Mouse (Mus musculus) limb, embryonic 11.5 days (tissue): ENCODE results near the gene Krr1. TPM values are rescaled to one million over a fixed set of nuclear protein-coding genes. Genes with fewer than 3 reads are reported as not detected.

ENCODE experiments used
- ATAC-seq: fragments of 200-750 bp; cut with Nextera tagmentation; 2 replicates; pipeline ENCODE4 v1.8.0; 2017; ENCODE audit warnings: low read depth; ENCODE audit not compliant: insufficient number of reproducible peaks, low FRiP score, low TSS enrichment
- DNase-seq: peaks from one replicate; pipeline ENCODE4 v3.0.0-alpha.2; 2015; ENCODE audit warnings: low spot score
- H3K27ac ChIP-seq: fragments of 300-500 bp; sonication (generic); replicated peaks from 2 replicates; pipeline ENCODE4 v1.5.1; 2014; ENCODE audit warnings: low read depth, mild to moderate bottlenecking, low read length
- H3K27me3 ChIP-seq: fragments of 300-500 bp; sonication (generic); 2 replicates; pipeline ENCODE4 v1.6.1; 2014; ENCODE audit warnings: mild to moderate bottlenecking, low read length, mixed read lengths; ENCODE audit not compliant: control insufficient read depth, insufficient read depth
- H3K36me3 ChIP-seq: fragments of 300-500 bp; sonication (generic); 2 replicates; pipeline ENCODE4 v1.6.1; 2014; ENCODE audit warnings: mild to moderate bottlenecking, low read length, moderate library complexity, mixed read lengths; ENCODE audit not compliant: control insufficient read depth, insufficient read depth
- H3K4me1 ChIP-seq: fragments of 300-500 bp; sonication (generic); 2 replicates; pipeline ENCODE4 v1.6.1; 2014; ENCODE audit warnings: low read length, mixed read lengths; ENCODE audit not compliant: control insufficient read depth, insufficient read depth
- H3K4me2 ChIP-seq: fragments of 300-500 bp; sonication (generic); 2 replicates; pipeline ENCODE4 v1.6.1; 2014; ENCODE audit warnings: low read depth, mild to moderate bottlenecking, moderate library complexity; ENCODE audit not compliant: severe bottlenecking
- H3K4me3 ChIP-seq: fragments of 300-500 bp; sonication (generic); 2 replicates; pipeline ENCODE4 v1.5.1; 2014; ENCODE audit warnings: low read depth, low read length
- H3K9ac ChIP-seq: fragments of 300-500 bp; sonication (generic); 2 replicates; pipeline ENCODE4 v1.6.1; 2014; ENCODE audit warnings: mild to moderate bottlenecking, low read length
- H3K9me3 ChIP-seq: fragments of 300-500 bp; sonication (generic); 2 replicates; pipeline ENCODE4 v1.6.1; 2016; ENCODE audit warnings: low read length; ENCODE audit not compliant: control insufficient read depth
- WGBS: fragments of 180-500 bp; shearing (Covaris S2); extraction: QIAGEN DNeasy Blood & Tissue Kit; methylation state at CpG from one replicate; pipeline ENCODE4 v1.1.7; 2014; 5-methylcytosine and 5-hydroxymethylcytosine counted together
- polyA plus RNA-seq: library from polyadenylated mRNA; unstranded; fragments of >200 nt; fragmentation: Nextera tagmentation; extraction: Ambion mirVana; gene quantifications from 2 replicates; pipeline ENCODE4 v1.2.1, GENCODE M21; 2014

The Krr1 gene
- polyA plus RNA-seq, 1 experiment from 2014 or later, result 64.7 TPM

- no peak overlapping the region for H3K9ac ChIP-seq
- 65% methylated on average over 10 of the region's 10 CpGs for WGBS
- no peaks in the 10 kb centered on the region for H3K27me3 ChIP-seq
- H3K4me2 ChIP-seq, result no peak overlapping the region
- no peaks in the 10 kb centered on the region for H3K9me3 ChIP-seq
- no peaks in the 10 kb centered on the region for H3K36me3 ChIP-seq
- peak; percentile 67 for DNase-seq
- ATAC-seq, result peak; percentile 72; the same call in 1 of the 2 replicates
- H3K4me1 ChIP-seq, result no peaks in the 10 kb centered on the region
- no peak overlapping the region for H3K4me3 ChIP-seq
- no peak overlapping the region for H3K27ac ChIP-seq
Measured at GRCm38 (mm10) chr10:111957271-111958045, 15.0 kb upstream of the Krr1 start.

- Histone ChIP-seq H3K9me3 (no peaks in the 10 kb centered on the region), H3K4me3 (no peak overlapping the region), H3K4me1 (no peaks in the 10 kb centered on the region), H3K4me2 (no peak overlapping the region), H3K9ac (no peak overlapping the region), H3K36me3 (no peaks in the 10 kb centered on the region), H3K27ac (no peak overlapping the region), H3K27me3 (no peaks in the 10 kb centered on the region)
- ATAC-seq, result peak; percentile 26; the same call in 1 of the 2 replicates
- DNase-seq, result no peak
- 37% methylated on average over 4 of the region's 4 CpGs for WGBS
Measured at GRCm38 (mm10) chr10:111958046-111958421, 14.4 kb upstream of the Krr1 start.

GRCm38 (mm10) chr10:111959353-111959752, 13.1 kb upstream of the Krr1 start:
- Histone ChIP-seq H3K27me3 (no peaks in the 10 kb centered on the region), H3K9ac (no peak overlapping the region), H3K27ac (no peak overlapping the region), H3K9me3 (no peaks in the 10 kb centered on the region), H3K4me3 (no peak overlapping the region), H3K36me3 (no peaks in the 10 kb centered on the region), H3K4me1 (no peaks in the 10 kb centered on the region), H3K4me2 (no peak overlapping the region)
- WGBS, result 79% methylated on average over 2 of the region's 2 CpGs
- no peak for DNase-seq
- no peak for ATAC-seq

- no peak overlapping the region for H3K4me3 ChIP-seq
- WGBS, result 93% methylated on average over 6 of the region's 6 CpGs
Measured at GRCm38 (mm10) chr10:111960459-111960858, 12.0 kb upstream of the Krr1 start.

GRCm38 (mm10) chr10:111966394-111966793, 6.1 kb upstream of the Krr1 start:
- Histone ChIP-seq H3K9ac (no peak overlapping the region), H3K27me3 (no peaks in the 10 kb centered on the region), H3K4me3 (no peak overlapping the region), H3K36me3 (no peaks in the 10 kb centered on the region), H3K4me1 (no peaks in the 10 kb centered on the region), H3K27ac (no peak overlapping the region), H3K9me3 (no peaks in the 10 kb centered on the region), H3K4me2 (no peak overlapping the region)
- 62% methylated on average over 4 of the region's 4 CpGs for WGBS
- DNase-seq (no peak), ATAC-seq (no peak)

More at GRCm38 (mm10) chr10:111960459-111960858, 12.0 kb upstream of the Krr1 start:
- Histone ChIP-seq H3K27me3 (no peaks in the 10 kb centered on the region), H3K4me2 (no peak overlapping the region), H3K27ac (no peak overlapping the region), H3K4me1 (no peaks in the 10 kb centered on the region), H3K9me3 (no peaks in the 10 kb centered on the region), H3K36me3 (no peaks in the 10 kb centered on the region), H3K9ac (no peak overlapping the region)
- DNase-seq (no peak), ATAC-seq (no peak)

- 86% methylated on average over 3 of the region's 3 CpGs for WGBS
- H3K27me3 ChIP-seq, result no peaks in the 10 kb centered on the region
- ATAC-seq, result no peak; the same call in 1 of the 2 replicates
Measured at GRCm38 (mm10) chr10:111971929-111972328, 535 bp upstream of the Krr1 start.

GRCm38 (mm10) chr10:111977584-111977983, 5.1 kb downstream of the Krr1 start:
- peaks cover 13% of the 10 kb centered on the region for H3K36me3 ChIP-seq
- WGBS, result 50% methylated on average over 5 of the region's 5 CpGs
- peak; percentile 76 for DNase-seq

More at GRCm38 (mm10) chr10:111971929-111972328, 535 bp upstream of the Krr1 start:
- Histone ChIP-seq H3K36me3 (no peaks in the 10 kb centered on the region; the same call in 1 of the 2 replicates), H3K9me3 (no peaks in the 10 kb centered on the region), H3K4me3 (no peak overlapping the region), H3K4me2 (no peak overlapping the region), H3K4me1 (no peaks in the 10 kb centered on the region), H3K9ac (no peak overlapping the region), H3K27ac (no peak overlapping the region)
- no peak for DNase-seq

GRCm38 (mm10) chr10:111983070-111983469, 10.6 kb downstream of the Krr1 start:
- Histone ChIP-seq H3K4me2 (no peak overlapping the region), H3K4me1 (no peaks in the 10 kb centered on the region), H3K4me3 (no peak overlapping the region), H3K9me3 (no peaks in the 10 kb centered on the region), H3K9ac (no peak overlapping the region), H3K27me3 (no peaks in the 10 kb centered on the region), H3K36me3 (peaks cover 19% of the 10 kb centered on the region), H3K27ac (no peak overlapping the region)
- no peak for ATAC-seq
- 89% methylated on average over 5 of the region's 5 CpGs for WGBS
- no peak for DNase-seq

More at GRCm38 (mm10) chr10:111977584-111977983, 5.1 kb downstream of the Krr1 start:
- no peaks in the 10 kb centered on the region for H3K9me3 ChIP-seq
- no peak for ATAC-seq
- H3K4me2 ChIP-seq, result no peak overlapping the region
- no peaks in the 10 kb centered on the region for H3K4me1 ChIP-seq
- no peak overlapping the region for H3K9ac ChIP-seq
- H3K4me3 ChIP-seq, result no peak overlapping the region
- no peaks in the 10 kb centered on the region for H3K27me3 ChIP-seq
- H3K27ac ChIP-seq, result no peak overlapping the region
